Mouse (Mus musculus) ES-Bruce4 (cell line): ENCODE data around the gene Gm38392.

Source experiments
- CTCF ChIP-seq: IDR thresholded peaks from one replicate; pipeline ENCODE4 v1.8.1; 2011; ENCODE audit warnings: low read depth, low read length
- EP300 ChIP-seq: IDR thresholded peaks from 2 replicates; pipeline ENCODE4 v1.6.1; 2011; ENCODE audit warnings: low read depth, low read length; ENCODE audit not compliant: insufficient read depth
- POLR2A ChIP-seq: IDR thresholded peaks from one replicate; pipeline ENCODE4 v1.8.1; 2011; ENCODE audit warnings: low read length; ENCODE audit not compliant: insufficient read depth

- TF ChIP-seq EP300 (no peak), CTCF (no peak), POLR2A (no peak)
These were observed 15.2 kb downstream of the Gm38392 start for GRCm38 (mm10) chr3:88271859-88272258.
